Mouse (Mus musculus) natural killer cell, adult 2 months (primary cell): ENCODE data around the gene Ahctf1.
A peak's percentile ranks its signal among the peaks of the same experiment; 100 is the strongest.
"Not testable (repeated sequence)": the region's sequence is repeated elsewhere in the genome, so short reads cannot be mapped to it uniquely, and the experiment has no call there.

Source experiments
- DNase-seq, 2 experiments: peaks; one replicate each; pipeline ENCODE4 v3.0.0; 2022; ENCODE audit warnings: low spot score in 2 of 2

Ahctf1 gene

GRCm38 (mm10) chr1:179803513-179804139 is at the start of gene Ahctf1:
Gene Ahctf1 (minus strand): TSS chr1:179803680.
- peak; percentile 91 to 94 for DNase-seq

GRCm38 (mm10) chr1:179847759-179848389 is 44.4 kb upstream of the Ahctf1 start:
- peak; percentile 49 to 60 for DNase-seq

DNA sequence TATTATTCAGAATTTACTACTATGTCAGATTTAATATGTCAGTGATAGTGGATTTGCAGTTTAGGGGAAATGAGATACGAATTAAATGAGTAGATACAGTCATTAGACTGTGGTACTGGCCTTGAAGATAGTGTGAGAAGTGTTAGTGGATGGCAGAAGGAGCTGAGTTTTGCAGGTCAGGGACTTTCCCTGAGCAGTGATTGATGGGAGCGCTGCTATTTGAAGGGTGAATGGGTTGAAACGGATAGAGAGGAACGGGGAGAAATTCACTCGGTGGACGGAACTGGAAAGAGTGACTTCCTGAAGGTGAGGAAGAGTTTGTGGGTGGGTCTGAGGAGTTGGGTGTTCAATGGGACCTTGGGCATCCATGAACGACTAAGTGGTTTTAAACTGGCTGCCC is 43.7 kb upstream of the Ahctf1 start:
- DNase-seq: no peak

GRCm38 (mm10) chr1:179845832-179846499 is 42.5 kb upstream of the Ahctf1 start:
- no peak for DNase-seq

DNA sequence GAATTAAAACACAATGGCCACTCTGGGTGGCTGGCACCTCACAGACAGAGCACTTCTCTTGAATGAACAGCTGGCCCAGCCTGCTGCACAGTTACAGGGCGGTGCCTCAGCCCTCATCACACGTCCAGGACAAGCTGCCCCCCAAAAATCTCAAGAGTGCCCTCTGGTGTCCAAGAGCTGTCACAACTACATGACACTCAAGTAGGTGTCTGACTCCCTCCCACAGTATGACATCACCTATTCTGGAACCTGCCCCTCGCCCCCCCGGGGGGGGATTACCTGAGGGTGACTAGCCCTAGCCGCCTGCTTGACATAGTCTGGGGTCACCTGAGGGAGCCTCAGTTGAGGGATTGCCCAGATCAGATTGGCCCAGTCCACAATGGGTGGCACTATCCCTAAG is 41.4 kb upstream of the Ahctf1 start:
- DNase-seq: peak; percentile 83

DNA sequence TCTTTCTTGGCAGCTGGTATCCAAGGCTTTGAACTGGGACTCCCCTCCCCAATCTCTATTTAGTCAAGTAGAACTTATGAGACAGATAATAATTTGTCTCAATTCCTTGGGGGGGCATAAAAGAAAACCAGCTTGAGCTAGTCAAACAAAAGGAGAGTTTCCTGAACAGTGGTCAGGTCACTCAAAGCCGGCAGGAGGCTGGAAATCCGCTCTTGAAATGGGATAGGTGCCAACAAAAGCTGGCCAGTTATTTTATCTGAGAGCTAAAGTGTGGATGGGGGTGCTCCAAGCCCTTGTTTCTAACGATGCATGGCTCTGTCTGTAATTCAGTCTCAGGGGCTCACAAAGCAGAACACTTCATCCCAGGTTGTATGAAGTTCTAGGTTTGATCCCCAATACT is 40.5 kb upstream of the Ahctf1 start:
- DNase-seq: no peak

GRCm38 (mm10) chr1:179842568-179842967 is 39.1 kb upstream of the Ahctf1 start:
- no peak for DNase-seq

DNA sequence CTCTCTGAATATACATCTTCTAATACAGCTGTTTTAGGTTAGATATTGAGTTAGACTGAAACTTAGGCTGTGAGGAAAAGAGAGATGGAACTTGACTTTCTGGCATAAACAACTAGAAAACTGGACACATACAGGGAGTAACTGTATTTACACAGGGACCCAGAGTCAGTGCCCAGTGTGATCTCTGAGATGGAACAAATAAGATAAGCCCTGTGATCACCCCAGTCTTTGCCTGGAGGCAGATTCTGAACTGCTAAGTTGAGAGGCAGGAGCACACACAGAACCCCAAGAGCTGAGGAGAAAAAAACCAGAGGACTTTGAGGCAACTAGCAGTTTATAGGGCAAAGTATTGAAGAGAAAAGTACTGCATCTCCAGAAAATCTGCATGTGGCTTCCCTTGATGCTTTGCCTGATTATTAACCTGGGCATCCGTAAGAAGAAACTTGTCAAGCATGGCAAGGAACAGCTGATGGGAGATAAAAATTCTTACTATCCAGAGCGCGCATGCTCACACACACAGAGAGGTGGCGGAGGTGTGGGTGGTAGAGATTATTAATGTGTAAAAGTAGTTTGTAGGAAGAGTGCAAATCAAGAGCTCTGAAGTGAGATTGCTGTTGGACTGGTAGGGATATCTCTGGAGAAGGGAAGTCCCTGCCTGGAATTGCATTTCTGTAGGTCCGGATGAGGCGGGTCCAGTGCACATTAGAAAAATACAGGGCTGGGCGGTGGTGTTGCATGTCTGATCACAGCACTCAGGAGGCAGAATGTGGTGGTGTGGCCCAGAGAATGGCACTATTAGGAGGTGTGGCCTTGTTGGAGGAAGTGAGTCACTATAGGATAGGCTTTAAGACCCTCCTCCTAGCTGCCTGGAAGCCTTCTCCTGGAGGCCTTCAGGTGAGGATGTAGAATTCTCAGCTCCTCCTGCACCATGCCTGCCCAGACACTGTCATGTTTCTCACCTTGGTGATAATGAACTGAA is 33.2 kb upstream of the Ahctf1 start:
- DNase-seq: no peak

- no peak for DNase-seq
These were observed 32.4 kb upstream of the Ahctf1 start for GRCm38 (mm10) chr1:179835753-179836425.

DNA sequence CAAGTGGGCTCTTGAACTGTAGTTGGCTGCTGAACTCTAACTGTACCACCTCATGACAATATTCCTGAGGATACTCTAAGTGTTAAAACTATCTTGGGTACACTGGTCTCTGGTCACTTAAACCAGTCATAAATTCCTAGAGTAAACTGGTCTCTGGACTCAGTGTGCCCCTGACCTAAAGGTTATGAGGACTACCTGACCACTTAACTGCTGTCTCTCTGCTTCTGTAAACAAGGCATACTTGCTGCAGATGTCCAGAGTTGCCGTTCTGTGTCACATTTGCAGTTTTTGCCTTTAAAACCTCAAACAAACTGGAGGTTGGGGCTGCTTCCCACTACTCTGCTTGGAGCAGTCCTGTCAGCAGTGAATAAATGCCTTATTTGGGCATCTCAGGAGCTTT is 30.1 kb upstream of the Ahctf1 start:
- no peak for DNase-seq

- DNase-seq: no peak
These were observed 29.3 kb upstream of the Ahctf1 start for GRCm38 (mm10) chr1:179832710-179833240.

GRCm38 (mm10) chr1:179828900-179829299 is 25.4 kb upstream of the Ahctf1 start:
- DNase-seq: peak; percentile 57 to 78

- DNase-seq: no peak
These were observed 24.6 kb upstream of the Ahctf1 start for GRCm38 (mm10) chr1:179828051-179828450.

DNA sequence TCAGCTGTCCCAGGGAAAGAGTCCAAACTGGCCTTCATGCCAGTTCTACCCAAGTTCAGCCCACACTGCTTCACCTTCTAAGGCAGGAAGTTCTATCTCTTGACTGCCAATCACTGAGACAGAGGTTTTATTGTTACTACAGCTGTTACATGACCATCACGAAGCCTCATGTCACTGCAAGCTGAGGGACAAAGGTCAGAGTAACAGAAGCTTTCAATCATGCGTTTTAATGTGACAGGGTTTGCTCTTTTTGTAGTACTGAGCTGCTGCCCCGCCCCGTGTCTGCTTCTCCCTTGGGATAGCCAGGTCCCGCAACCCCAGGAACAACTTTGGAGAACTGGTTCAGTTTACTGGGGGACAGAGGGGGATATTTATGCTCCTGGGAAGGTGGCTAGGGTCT is 21.1 kb upstream of the Ahctf1 start:
- no peak for DNase-seq

GRCm38 (mm10) chr1:179818490-179819278 is 15.2 kb upstream of the Ahctf1 start:
- DNase-seq: not testable (repeated sequence)

DNA sequence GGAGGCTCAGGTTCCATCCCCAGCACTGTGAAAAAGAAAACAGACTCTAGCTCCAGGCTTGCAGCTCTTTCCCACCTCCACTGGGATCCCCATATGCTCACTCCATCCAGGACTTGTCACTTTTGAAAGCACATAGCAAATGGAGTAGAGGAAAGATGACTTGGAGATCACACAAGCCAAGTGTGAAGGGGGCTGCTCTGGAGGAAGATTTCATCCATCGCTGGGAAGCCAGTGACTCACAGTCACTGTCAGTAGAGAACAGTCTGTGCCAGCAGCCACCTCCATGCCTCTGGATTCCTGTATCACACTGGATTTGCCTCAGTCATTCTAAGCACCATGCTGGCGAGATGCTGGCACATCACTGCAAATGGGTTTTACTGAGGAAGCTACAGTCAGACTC is 11.1 kb upstream of the Ahctf1 start:
- DNase-seq: no peak

DNA sequence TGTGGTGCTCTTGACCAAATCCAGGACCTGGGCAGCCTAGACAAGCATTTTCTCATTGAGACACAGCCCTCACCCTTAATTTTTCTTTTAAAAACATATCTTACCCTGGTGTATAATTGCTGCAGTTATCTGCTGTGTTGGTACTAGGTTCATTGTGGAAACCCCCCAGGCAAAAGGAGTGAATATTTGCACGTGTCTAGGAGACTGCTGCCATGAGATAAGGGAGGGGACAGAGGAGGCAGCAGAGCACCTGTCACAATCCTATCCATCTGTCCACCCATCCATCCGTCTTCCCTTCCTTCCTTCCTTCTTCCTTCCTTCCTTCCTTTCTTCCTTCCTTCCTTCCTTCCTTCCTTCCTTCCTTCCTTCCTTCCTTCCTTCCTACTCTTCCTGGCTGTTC is 9.9 kb upstream of the Ahctf1 start:
- DNase-seq: no peak

- no peak for DNase-seq
These were observed 4.8 kb upstream of the Ahctf1 start for GRCm38 (mm10) chr1:179808300-179808699.

GRCm38 (mm10) chr1:179807468-179807867 is 4.0 kb upstream of the Ahctf1 start:
- DNase-seq: no peak

GRCm38 (mm10) chr1:179805751-179806150 is 2.3 kb upstream of the Ahctf1 start:
- no peak for DNase-seq
